Mouse (Mus musculus): Measurements from ENCODE around the gene Adamts18.
A peak's percentile ranks its signal among the peaks of the same experiment; 100 is the strongest.

The Adamts18 gene

DNA sequence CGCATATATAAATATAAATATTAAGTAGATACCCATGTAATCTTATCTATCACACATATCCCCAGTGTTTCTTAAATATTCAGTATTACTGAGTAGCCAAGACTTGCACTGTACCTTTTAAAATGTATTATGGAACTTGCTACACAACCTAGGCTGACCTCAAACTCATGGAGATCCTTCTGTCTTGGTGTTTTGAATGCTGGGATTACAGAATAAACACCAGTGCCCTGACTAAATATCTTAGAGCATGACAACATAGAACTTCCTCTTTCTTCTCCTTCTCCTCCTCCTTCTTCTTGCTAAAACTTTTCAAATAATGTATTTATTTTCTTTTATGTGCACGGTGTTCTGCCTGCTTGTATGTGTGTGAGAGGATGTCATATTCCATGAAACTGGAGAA lies 95.4 kb downstream of the Adamts18 start:
- no peak for DNase-seq

DNA sequence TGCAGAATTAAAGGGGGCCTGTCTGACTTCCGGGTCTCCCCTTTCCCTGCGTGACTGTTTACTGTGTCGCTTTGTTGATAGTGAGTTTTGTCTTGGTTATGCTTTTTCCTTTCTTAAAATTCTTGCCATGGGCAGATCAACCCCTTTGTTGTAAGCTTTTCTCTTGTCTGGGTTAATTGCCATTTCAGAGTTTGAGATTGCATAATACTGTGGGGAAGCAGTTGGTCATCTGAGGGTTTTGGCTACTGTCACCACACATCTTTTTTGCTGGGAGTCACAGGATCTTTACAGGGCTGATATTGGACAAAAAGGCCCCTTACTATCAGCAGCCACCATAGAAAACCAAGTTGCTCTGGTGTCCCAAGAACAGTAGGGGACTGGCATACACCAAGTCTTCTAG lies 96.2 kb downstream of the Adamts18 start:
- DNase-seq = no peak

DNA sequence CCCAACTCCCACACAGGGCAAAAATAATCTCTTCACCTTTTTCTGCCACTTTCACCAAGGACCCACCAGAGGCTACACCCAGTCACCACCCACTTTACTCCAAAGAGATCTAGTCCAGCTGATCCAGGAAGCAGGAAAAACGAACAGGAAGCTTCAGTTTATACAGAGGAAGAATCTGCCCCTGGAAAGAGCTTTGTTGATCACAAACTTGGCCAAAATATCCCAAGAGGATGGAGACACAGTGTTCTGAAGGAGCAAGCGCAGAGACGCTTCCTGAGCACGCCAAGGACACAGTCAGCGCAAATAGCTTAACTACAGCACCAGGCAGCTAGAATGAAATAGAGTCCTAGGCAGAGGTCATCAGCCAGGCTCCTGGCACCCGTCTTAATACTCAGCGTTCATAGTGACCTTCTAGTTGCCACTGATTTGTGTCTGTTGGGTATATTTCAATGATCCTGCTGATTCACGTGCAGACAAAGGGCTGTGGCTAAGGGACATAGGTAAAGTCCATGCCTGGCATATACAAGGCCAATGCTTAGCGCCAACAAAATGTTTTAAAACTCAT lies 113.0 kb downstream of the Adamts18 start:
- no peak for DNase-seq

DNA sequence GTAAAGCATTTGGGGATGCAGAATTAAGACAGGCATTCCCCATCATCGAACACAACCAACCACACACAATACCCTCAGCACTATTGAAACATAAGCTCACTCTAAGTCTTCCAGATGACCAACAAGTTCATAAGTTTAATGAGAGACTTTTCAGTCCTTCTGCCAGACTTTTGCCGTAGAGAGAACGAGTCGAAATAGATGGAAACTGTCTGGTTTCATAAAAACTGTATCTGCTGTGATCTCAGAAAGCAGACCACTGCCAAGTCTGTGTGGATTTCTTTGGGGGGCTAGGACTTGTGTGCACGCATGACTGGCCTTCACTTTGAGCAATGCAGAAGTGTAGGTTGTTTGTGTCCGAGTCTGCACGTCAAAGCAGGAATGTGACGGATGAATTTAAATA lies 123.2 kb downstream of the Adamts18 start:
- DNase-seq = no peak

DNA sequence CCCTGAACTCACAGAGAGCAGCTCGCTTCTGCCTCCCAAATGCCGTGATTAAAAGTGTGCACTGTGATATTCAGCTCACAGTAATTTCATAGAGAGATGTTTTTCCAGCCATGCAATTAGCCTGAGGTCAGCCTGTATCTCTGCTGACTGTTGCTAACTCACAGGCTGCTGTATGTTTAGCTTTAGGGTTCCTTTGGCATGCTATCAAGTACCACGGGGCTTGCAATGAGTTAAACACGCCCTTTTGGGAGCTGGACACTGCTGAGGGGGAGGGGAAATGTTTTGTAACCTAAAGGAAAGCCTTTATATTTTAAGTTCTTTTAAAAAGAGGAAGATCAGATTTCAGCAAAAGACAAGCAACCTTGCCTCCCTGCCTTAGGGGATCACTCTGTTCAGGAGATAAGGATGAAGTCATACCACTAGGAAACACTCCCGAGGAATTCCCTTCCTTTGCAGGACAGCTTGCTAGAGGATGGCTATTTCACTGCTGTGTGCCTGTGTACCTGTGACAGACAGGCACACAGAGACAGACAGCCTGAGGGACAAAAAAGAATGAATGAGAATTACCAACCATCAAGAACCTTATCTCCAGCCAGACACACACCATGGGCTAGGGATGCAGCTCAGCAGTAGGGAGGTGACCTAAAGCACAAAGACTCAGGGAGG lies 124.5 kb downstream of the Adamts18 start:
- no peak for DNase-seq

DNA sequence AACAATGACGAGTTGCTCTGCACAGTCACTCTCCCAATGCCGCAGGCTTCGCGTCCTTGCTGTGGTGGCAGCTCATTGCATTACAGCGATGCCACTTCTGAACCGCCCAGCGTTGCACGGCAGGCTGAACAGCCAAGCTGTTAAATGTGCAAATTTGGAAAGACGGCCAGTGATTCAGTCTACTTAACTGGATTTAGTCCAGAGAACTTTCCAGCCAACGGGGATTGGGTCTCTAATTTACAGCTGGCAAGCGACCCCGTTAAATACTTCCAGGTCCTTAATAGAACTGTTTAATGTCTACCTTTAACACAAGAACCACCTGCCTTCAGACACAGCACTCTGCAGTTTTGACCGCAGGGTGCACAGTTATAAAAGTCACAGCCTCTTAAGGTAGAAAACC lies 127.1 kb downstream of the Adamts18 start:
- DNase-seq = peak; percentile 26 to 27

DNA sequence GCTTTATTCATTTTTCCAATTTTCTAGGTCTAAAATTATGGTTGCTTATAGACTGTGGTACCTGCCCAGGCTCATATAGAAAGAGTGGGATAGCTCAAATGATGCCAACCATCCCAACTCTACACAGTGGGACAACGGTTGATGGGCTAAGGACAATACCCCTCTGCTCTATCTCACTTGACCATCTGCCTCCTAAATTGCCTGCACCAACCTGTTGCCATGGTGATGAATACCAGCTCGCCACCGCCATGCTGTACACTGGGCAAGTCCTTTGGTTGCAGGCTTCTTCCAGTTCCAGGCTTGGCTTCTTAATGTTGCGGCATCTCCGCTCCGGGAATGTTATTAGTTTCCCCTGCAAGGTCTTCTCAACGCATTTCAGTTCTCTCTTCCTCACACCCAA lies 143.6 kb downstream of the Adamts18 start:
- no peak for DNase-seq

DNA sequence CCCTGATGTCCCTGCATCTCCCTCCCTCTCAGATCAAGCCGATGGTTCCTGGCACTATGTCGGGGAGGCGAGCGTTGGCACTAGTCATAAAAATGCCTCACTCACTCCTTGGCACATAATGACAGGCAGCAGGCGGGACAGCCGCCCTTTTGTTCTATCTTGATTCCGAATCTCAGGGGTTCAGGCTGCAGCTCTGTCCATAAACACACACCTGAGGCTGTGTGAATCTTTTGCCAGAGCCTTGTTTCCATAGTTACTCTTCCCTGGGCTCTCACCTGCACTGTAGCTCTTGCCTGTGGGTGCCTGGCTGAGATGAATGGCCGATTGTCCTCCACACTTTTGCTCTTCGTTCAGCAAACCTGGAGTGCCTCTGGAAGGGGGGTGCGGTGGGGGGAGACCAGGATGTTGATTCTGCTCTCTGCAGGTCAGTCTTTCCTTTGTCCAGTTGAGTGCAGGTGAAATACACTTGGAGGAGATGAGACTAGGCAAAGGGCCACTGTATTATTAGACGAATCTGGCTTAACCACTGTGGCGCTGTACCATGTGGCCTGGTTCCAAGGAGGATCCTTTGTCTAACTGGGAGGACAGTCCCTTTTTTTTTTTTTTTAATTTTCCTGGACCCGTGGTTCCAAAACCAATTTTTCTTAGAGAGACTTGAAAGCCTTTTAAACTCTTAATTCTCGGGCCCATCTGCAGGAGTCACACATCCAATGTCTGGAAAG lies 156.8 kb downstream of the Adamts18 start:
- peak; percentile 73 to 79 for DNase-seq

DNA sequence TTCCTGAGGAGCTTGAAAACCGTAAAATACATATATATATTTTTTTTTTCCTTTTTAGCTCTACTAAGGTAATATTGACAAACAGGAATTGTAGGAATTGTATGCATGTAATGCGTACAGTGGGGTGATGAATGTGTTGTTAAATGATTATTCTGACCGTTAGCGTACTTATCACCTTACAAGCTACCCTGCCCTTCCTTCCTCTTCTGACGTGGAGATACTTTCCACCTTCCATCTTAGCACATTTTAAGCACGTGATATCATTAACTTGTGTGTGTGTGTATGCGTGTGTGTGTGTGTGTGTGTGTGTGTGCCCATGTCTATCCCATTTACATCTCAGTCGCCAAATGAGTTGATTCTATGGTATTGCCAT lies 160.0 kb downstream of the Adamts18 start:
- no peak for DNase-seq

DNA sequence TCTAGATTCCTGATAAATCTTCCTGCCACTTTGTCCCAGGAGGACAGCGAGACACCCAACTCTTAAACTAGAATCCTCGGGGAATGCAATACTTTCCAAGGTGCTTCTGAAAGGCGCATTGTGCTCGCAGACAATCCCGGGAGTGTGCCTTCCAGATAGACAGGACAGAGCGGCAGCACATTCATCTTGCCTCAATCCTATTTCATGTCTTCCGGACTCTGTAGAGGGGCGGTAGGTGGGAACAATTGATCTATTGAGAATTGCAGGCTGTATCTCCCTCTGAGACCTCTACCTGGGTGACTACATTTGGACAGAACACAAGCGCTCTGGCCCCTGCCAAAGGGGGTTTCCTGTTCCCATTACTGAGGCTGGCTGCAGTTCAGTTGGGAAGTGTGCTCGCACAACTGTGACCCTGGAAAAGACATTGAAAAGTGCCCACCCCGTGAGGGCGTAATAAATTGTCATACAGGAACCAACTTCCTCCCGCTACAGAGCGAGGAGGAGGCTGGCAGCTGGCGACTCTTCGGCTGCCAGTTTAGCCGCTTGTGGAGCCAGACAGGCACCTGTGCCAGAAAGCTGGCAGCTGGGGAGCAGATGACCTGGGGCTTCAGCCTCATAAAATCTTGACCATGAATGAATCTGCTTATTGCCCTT lies 160.5 kb downstream of the Adamts18 start:
- DNase-seq = peak; percentile 75 to 78

DNA sequence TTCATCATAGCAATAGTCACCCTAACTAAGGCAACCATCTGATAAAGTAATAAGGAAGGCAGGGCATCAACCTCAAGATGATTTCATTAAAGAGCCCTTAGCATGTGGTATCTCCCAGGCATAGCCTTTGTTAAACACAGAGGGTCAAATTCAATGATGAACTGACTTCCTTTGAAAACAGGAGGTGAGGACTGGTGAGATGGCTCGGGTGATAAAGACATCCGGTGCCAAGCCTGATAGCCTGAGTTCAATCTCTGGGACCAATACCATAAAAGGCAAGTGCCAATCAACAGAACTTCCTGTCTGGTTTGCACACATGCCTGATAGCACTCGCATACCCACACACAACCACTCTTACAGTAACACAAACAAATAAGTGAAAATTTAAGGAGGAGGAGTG lies 169.2 kb downstream of the Adamts18 start:
- DNase-seq = no peak

DNA sequence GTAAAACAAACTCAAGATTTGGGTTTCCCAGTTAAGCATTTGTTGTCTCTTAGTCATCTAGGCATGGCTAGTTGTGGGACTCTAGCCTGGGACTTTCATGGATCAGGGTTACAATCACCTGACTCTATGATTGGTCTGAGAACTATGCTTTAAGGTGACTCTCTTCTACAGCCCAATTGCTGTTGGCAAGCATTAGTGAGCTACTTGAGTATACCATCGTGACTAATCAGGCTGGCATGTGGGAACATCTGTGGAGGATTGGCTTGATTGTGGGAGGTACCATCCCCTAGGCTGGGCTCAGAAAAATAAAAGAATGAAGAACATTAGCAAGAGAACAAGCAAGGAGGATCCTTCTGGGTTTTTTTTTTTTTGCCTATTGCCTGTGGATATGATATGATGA lies 171.7 kb downstream of the Adamts18 start:
- DNase-seq = no peak

DNA sequence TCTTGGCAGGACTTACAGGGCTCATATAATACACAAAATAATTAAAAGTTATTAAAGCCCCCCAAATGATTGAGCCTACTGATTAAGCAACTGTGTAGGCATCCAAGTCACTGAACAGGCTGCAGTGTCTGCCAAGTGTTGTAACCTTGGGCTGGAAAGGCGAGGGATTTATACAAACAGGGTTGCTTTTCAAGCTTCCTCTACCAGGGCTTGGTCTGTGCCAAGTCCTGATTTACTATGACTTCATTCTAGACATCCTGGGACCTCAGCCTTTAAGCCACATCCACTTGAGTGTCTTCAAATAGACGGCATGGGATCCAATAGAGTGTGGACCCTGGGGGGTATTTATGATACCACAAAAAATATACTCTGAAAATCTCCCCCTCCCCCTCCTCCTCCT lies 173.3 kb downstream of the Adamts18 start:
- no peak for DNase-seq

DNA sequence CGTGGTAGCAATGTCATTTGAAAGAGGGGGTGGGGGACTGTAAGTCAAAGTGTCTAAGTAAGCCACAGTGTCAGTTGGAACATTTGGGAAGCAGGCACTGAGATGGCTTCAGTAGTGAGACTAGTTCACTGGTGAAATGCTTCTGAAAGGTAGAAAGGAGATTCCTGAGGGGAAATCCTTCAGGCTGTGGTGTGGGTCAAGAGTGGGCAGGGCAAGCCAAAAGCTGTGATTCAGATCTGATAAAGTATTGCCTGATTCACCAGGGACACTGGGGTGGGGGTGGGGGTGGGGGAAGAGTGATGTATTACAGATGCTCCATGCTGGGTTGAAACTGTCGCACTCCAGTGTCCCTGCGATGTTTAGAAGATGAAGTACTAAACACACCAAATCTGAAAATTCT lies 173.9 kb downstream of the Adamts18 start:
- DNase-seq = no peak

DNA sequence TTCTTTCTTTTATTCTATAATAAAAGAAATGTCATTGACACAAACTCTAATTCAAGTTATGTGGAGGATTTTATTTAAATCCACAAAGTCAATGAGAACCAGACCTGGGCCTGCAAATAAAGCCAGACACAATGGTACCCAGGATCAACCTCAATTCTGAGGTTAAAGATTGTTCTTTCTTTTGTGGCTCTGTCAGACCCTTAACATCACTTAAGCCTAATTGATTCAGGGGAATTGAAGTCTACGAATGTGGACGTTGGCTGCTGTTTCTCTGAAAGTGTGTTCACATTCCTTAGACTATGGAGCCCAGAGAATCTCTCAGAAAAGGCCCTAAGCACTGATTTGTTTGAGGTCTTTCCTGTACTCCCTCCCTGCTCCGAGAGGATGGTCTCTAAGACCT lies 175.2 kb downstream of the Adamts18 start:
- DNase-seq = no peak

DNA sequence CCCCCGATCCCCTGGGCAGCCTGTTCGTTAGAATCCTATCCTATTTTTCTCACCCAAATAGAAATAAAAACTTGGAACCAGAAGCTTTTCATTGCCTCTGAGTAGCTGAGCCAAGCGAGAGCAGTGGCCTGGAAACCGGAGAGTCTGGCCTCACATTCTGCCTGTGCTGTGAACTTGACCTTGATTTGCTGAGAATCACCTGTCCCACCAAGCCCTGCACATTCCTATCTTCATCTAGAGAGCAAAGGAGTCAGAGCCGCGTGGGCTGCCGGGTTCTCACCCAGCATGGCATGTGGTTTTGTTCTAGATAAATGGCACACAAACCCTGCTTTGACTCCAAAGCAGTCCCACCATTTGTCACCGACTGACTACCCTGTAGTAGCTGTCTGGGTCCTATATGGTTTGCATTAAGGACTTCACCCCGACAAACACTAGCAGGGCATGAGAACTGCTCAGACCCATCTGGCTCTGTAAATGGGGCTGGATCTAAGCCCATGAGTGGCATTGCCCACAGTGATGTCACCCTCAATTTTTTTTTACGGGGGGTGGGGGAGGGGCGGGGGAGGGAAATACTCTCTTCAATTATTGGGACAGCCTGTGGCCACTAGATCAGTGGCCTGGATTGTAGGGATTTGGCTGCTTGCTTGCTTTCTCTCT lies 175.8 kb downstream of the Adamts18 start:
- peak; percentile 30 to 63 for DNase-seq

DNA sequence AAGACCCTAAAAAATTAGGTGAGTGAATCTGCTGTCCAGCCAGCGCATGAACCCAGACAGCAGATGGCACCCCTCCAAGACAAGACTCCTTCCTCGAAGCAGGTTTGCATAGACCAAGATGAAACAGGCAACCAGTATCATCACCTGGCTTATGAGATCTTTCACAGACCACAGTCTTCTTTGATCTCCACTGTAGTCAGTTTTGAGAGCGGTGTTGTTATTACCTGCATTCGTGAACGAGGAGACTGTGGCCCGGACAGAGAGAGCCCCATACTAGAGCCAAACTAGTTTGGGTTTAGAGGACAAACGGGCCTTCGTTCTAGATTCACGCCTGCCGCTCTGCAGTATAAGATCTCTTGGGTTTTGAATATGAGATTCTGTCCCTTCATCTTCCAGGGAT lies 178.6 kb downstream of the Adamts18 start:
- DNase-seq = no peak

DNA sequence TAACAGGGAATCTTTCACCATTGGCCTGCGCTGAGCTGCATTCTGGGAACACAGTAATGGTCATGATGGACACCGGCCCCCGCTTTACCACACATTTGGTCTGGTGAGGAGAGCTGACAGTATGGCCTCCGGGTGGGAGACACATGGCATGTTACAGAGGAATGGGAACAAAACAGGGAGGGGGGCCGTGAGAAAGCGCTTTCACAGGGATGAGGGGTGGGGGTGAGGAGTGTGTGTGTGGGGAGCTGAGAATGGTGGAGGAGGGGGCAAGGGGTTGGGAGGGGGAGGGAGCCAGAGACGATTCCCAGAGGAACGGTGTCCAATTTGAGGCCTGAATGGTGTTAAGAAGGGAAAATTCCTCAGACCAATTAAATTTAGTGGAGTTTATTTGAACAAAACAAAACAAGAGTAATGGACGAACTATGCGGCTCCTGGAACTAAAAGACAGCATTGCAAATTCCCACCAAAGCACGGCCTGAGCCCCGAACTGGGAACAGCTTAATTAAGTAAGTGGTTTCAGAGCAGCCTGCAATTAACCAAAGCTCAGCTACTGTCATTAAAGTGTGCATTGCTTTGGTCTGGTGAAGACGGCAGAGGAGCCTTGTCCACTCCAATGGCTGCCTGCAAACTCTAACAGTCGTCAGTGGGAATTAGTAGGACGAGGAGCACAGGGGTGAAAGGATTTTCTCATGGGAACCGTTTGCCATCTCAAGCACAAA lies 181.7 kb downstream of the Adamts18 start:
- no peak for DNase-seq

DNA sequence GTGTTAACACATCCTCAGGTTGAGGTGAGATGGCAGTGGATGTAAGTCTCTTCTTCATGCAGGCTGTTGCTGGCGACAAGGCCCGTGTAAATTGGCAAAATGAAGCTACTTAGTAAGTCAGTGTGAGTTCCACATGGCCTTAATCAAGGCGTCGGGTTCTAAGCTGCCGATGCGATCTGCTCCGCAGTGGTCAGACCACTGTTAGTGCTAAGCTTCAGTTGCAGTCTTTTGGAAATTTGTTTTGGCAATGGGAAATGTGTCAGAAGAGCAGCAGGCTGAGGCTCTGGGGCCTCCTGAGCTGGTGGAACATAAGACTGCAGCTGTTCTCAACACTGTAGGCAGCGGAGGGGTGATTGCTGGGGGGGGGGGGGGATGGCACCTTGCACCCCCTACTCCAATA lies 182.6 kb downstream of the Adamts18 start:
- no peak for DNase-seq

DNA sequence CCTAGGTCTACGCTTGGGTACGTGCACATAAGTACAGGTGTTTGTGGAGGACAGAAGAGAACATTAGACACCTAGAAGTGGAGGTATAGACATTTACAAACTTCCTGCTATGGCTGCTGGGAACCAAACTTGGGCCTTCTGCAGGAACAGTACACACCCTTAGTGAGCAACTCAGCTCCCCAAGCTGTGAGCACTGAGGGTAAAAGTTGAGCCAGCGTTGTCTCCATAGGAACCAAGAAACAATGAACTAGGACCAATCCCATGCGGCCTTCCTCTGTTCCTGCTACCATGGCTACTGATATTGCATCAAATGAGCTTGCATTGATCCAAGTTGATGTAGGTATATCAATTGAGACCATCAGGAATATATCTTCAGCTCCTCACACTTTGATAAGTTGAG lies 183.5 kb downstream of the Adamts18 start:
- DNase-seq = no peak

DNA sequence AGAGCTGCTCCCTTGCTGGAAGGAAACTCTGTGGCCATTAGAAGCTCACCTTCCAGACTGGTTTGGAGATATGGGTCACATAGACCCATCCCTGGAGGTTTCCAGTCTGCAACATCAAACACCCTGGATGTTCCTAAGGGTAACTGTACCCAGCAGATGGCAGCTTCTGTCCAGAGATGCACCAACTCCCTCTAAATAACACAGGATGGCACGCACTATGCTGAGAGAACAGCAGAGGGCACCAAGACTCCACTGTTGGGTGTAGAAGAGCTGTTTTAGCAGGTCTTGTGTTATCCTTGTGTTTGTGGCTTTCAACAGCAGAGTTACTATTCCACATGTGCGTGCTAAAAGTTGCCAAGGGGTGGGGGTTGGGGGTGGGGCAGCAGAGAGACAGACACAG lies 184.0 kb downstream of the Adamts18 start:
- DNase-seq = peak; percentile 91 to 94

DNA sequence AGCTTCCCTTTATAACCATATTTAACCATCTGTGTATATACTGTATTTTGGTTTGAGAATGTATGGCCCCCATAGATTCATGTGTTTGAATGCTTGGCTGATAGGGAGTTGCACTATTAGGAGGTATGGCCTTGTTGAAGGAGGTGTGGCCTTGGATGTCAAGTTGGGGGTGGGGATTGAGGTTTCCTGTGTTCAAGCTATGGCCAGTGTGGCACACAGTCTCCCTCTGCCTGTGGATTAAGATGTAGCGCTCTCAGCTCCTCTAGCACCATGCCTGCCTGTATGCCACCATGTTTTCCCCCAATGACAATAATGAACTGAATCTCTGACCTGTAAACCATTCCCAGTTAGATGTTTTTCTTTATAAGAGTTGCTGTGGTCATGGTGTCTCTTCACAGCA lies 188.4 kb downstream of the Adamts18 start:
- DNase-seq = no peak

Data from cerebellum, postnatal 14 days (tissue).